Mouse (Mus musculus): ENCODE measurements around the gene Kdm4b. TPM values are rescaled to one million over a fixed set of nuclear protein-coding genes. Genes with fewer than 3 reads are reported as not detected.

Gene Kdm4b
- polyA plus RNA-seq, 1 experiment = 16.4 TPM

- DNase-seq (ENCODE audit: low read depth, low spot score) = no peak
- WGBS = 75% methylated on average over 1 of the region's 1 CpGs
Measured at GRCm38 (mm10) chr17:56374851-56375250, 49.0 kb downstream of the Kdm4b start.

GRCm38 (mm10) chr17:56379281-56379834 lies 53.5 kb downstream of the Kdm4b start:
- 77% methylated on average over 6 of the region's 6 CpGs for WGBS
- DNase-seq (ENCODE audit: low read depth, low spot score) = no peak

GRCm38 (mm10) chr17:56380286-56380685 lies 54.4 kb downstream of the Kdm4b start:
- 77% methylated on average over 6 of the region's 6 CpGs for WGBS
- no peak for DNase-seq (ENCODE audit: low read depth, low spot score)

GRCm38 (mm10) chr17:56381183-56381582 lies 55.3 kb downstream of the Kdm4b start:
- 87% methylated on average over 5 of the region's 5 CpGs for WGBS
- no peak for DNase-seq (ENCODE audit: low read depth, low spot score)

- whole genome bisulfite sequencing = 70% methylated on average over 8 of the region's 8 CpGs
- DNase-seq (ENCODE audit: low read depth, low spot score) = no peak
Measured at GRCm38 (mm10) chr17:56382997-56383396, 57.1 kb downstream of the Kdm4b start.

GRCm38 (mm10) chr17:56384903-56385302 lies 59.0 kb downstream of the Kdm4b start:
- 93% methylated on average over 6 of the region's 6 CpGs for WGBS

GRCm38 (mm10) chr17:56387612-56388011 lies 61.8 kb downstream of the Kdm4b start:
- 76% methylated on average over 6 of the region's 6 CpGs for WGBS

More at GRCm38 (mm10) chr17:56384903-56385302, 59.0 kb downstream of the Kdm4b start:
- no peak for DNase-seq (ENCODE audit: low read depth, low spot score)

GRCm38 (mm10) chr17:56393238-56393637 lies 67.4 kb downstream of the Kdm4b start:
- WGBS = 90% methylated on average over 6 of the region's 6 CpGs
- DNase-seq (ENCODE audit: low read depth, low spot score) = no peak

More at GRCm38 (mm10) chr17:56387612-56388011, 61.8 kb downstream of the Kdm4b start:
- DNase-seq (ENCODE audit: low read depth, low spot score) = no peak

- 92% methylated on average over 10 of the region's 10 CpGs for WGBS
- DNase-seq (ENCODE audit: low read depth, low spot score) = no peak
Measured at GRCm38 (mm10) chr17:56393889-56394288, 68.0 kb downstream of the Kdm4b start.

GRCm38 (mm10) chr17:56396051-56396450 lies 70.2 kb downstream of the Kdm4b start:
- no peak for DNase-seq (ENCODE audit: low read depth, low spot score)
- 92% methylated on average over 6 of the region's 6 CpGs for WGBS

- 93% methylated on average over 3 of the region's 3 CpGs for WGBS
- DNase-seq (ENCODE audit: low read depth, low spot score) = no peak
Measured at GRCm38 (mm10) chr17:56400221-56400620, 74.4 kb downstream of the Kdm4b start.

- no peak for DNase-seq (ENCODE audit: low read depth, low spot score)
- WGBS = 91% methylated on average over 4 of the region's 4 CpGs
Measured at GRCm38 (mm10) chr17:56401051-56401521, 75.2 kb downstream of the Kdm4b start.

GRCm38 (mm10) chr17:56405341-56405740 lies 79.5 kb downstream of the Kdm4b start:
- 87% methylated on average over 3 of the region's 3 CpGs for WGBS
- no peak for DNase-seq (ENCODE audit: low read depth, low spot score)

- 78% methylated on average over 14 of the region's 14 CpGs for WGBS
Measured at GRCm38 (mm10) chr17:56405856-56406840, 80.3 kb downstream of the Kdm4b start.

GRCm38 (mm10) chr17:56406878-56407277 lies 81.0 kb downstream of the Kdm4b start:
- WGBS = 82% methylated on average over 4 of the region's 4 CpGs

More at GRCm38 (mm10) chr17:56405856-56406840, 80.3 kb downstream of the Kdm4b start:
- DNase-seq (ENCODE audit: low read depth, low spot score) = no peak

GRCm38 (mm10) chr17:56407379-56407778 lies 81.5 kb downstream of the Kdm4b start:
- no peak for DNase-seq (ENCODE audit: low read depth, low spot score)
- 46% methylated on average over 8 of the region's 8 CpGs for WGBS

More at GRCm38 (mm10) chr17:56406878-56407277, 81.0 kb downstream of the Kdm4b start:
- no peak for DNase-seq (ENCODE audit: low read depth, low spot score)

- no peak for DNase-seq (ENCODE audit: low read depth, low spot score)
- 46% methylated on average over 13 of the region's 13 CpGs for WGBS
Measured at GRCm38 (mm10) chr17:56408965-56409625, 83.2 kb downstream of the Kdm4b start.

GRCm38 (mm10) chr17:56409759-56410158 lies 83.9 kb downstream of the Kdm4b start:
- 24% methylated on average over 8 of the region's 8 CpGs for WGBS
- no peak for DNase-seq (ENCODE audit: low read depth, low spot score)

- no peak for DNase-seq (ENCODE audit: low read depth, low spot score)
- 96% methylated on average over 7 of the region's 7 CpGs for WGBS
Measured at GRCm38 (mm10) chr17:56411437-56411836, 85.6 kb downstream of the Kdm4b start.

- 72% methylated on average over 13 of the region's 13 CpGs for WGBS
Measured at GRCm38 (mm10) chr17:56413113-56413512, 87.3 kb downstream of the Kdm4b start.

More at GRCm38 (mm10) chr17:56413113-56413512, 87.3 kb downstream of the Kdm4b start:
- DNase-seq (ENCODE audit: low read depth, low spot score) = no peak
